Mouse (Mus musculus) left cerebral cortex, adult 8-10 months (tissue): ENCODE results near the gene Olfr266. TPM values are rescaled to one million over a fixed set of nuclear protein-coding genes. Genes with fewer than 3 reads are reported as not detected.

ENCODE experiments used
- DNase-seq, 2 experiments: peaks; one replicate each; pipeline ENCODE4 v3.0.0; 2022; ENCODE audit warnings: low spot score in 2 of 2
- total RNA-seq, 4 experiments: library from RNA; stranded (reverse); gene quantifications; 2 replicates each; pipeline ENCODE4 v1.2.4; 2022

The Olfr266 gene
- not detected for total RNA-seq

GRCm38 (mm10) chr3:106826187-106826586, at the start of gene Olfr266:
Gene Olfr266 (minus strand): TSS chr3:106826287.
- no peak for DNase-seq

- DNase-seq = peak in 1 of 2 experiments; percentile 35
These were observed 49.5 kb upstream of the Olfr266 start for GRCm38 (mm10) chr3:106875626-106876025.

- no peak for DNase-seq
These were observed 46.8 kb upstream of the Olfr266 start for GRCm38 (mm10) chr3:106872893-106873292.

- no peak for DNase-seq
These were observed 6.0 kb upstream of the Olfr266 start for GRCm38 (mm10) chr3:106832107-106832506.

GRCm38 (mm10) chr3:106817676-106818075, 8.4 kb downstream of the Olfr266 start:
- no peak for DNase-seq

GRCm38 (mm10) chr3:106808972-106809695, 17.0 kb downstream of the Olfr266 start:
- DNase-seq = no peak

GRCm38 (mm10) chr3:106798079-106798478, 28.0 kb downstream of the Olfr266 start:
- no peak for DNase-seq

GRCm38 (mm10) chr3:106789930-106790329, 36.2 kb downstream of the Olfr266 start, which contains the start of gene Cd53:
Gene Cd53 (minus strand): TSS chr3:106790149.
- DNase-seq = no peak

- DNase-seq = no peak
These were observed 37.6 kb downstream of the Olfr266 start for GRCm38 (mm10) chr3:106788440-106788887.

- no peak for DNase-seq
These were observed 38.1 kb downstream of the Olfr266 start for GRCm38 (mm10) chr3:106787972-106788371.

GRCm38 (mm10) chr3:106785130-106785529, 41.0 kb downstream of the Olfr266 start:
- no peak for DNase-seq

GRCm38 (mm10) chr3:106771834-106772233, 54.3 kb downstream of the Olfr266 start:
- DNase-seq = no peak

Other genes starting within 250 kb of the Olfr266 start
- gene Lrif1, start 141.3 kb downstream of the Olfr266 start, total RNA-seq = 10 to 100 TPM; 19.6 to 27.9 (median 22.9) TPM
- 10 to 100 TPM in 2 of 4 experiments, 1 to 10 TPM in 2; 9.3 to 23.7 (median 15.9) TPM for gene Cd53, start 36.1 kb downstream of the Olfr266 start, total RNA-seq
- gene Kcna3, start 209.9 kb upstream of the Olfr266 start, total RNA-seq = 10 to 100 TPM; 26.9 to 31.1 (median 27.7) TPM